Mouse (Mus musculus) brain, embryonic 14.5 days (tissue): ENCODE data around the gene Itsn2.

Experiments
- CTCF ChIP-seq: fragments of 200-500 bp; IDR thresholded peaks from 2 replicates; pipeline ENCODE4 v1.5.1; 2012; ENCODE audit warnings: inconsistent platforms, mild to moderate bottlenecking, moderate library complexity, borderline replicate concordance; ENCODE audit not compliant: insufficient read depth, insufficient read length; ENCODE audit errors: extremely low read depth
- POLR2A ChIP-seq: fragments of 200-500 bp; IDR thresholded peaks from 2 replicates; pipeline ENCODE4 v1.6.1; 2012; ENCODE audit warnings: mild to moderate bottlenecking, inconsistent platforms, borderline replicate concordance; ENCODE audit not compliant: poor library complexity, insufficient read depth, insufficient read length, severe bottlenecking; ENCODE audit errors: extremely low read depth

DNA sequence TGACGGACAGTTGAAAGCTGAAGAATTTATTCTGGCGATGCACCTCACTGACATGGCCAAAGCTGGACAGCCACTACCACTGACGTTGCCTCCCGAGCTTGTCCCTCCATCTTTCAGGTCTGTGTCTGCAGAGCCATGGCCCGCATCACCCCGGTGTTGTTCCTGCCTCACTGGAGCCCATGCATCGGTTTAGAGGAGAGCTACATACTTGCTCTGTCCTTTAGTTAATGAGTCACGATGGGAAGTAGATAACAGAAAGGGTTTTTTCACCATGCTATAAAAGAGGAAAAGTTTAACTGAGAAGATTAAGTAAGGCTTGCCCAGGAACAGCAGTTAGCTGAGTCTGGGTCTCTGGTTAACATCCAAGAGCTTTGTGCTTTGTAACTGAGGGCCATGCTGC, 40.5 kb downstream of the Itsn2 start:
- TF ChIP-seq CTCF (no peak), POLR2A (no peak)
